Mouse (Mus musculus): ENCODE data around the gene Oxtr.
A peak's percentile ranks its signal among the peaks of the same experiment; 100 is the strongest.

Gene Oxtr

GRCm38 (mm10) chr6:112489910-112490559 is at the start of gene Oxtr:
Gene Oxtr (minus strand): TSS chr6:112489943.
- no peak for DNase-seq (ENCODE audit: low spot score)

- DNase-seq (ENCODE audit: low spot score): no peak
These were observed 35.7 kb upstream of the Oxtr start for GRCm38 (mm10) chr6:112525434-112525833.

GRCm38 (mm10) chr6:112524459-112524858 is 34.7 kb upstream of the Oxtr start:
- DNase-seq (ENCODE audit: low spot score): no peak

GRCm38 (mm10) chr6:112517991-112518390 is 28.2 kb upstream of the Oxtr start:
- no peak for DNase-seq (ENCODE audit: low spot score)

- DNase-seq (ENCODE audit: low spot score): no peak
These were observed 27.8 kb upstream of the Oxtr start for GRCm38 (mm10) chr6:112517572-112517971.

GRCm38 (mm10) chr6:112516496-112516895 is 26.8 kb upstream of the Oxtr start:
- no peak for DNase-seq (ENCODE audit: low spot score)

GRCm38 (mm10) chr6:112514591-112514990 is 24.8 kb upstream of the Oxtr start:
- no peak for DNase-seq (ENCODE audit: low spot score)

- no peak for DNase-seq (ENCODE audit: low spot score)
These were observed 20.6 kb upstream of the Oxtr start for GRCm38 (mm10) chr6:112510346-112510745.

GRCm38 (mm10) chr6:112509590-112510131 is 19.9 kb upstream of the Oxtr start:
- no peak for DNase-seq (ENCODE audit: low spot score)

GRCm38 (mm10) chr6:112507617-112508016 is 17.9 kb upstream of the Oxtr start:
- no peak for DNase-seq (ENCODE audit: low spot score)

- no peak for DNase-seq (ENCODE audit: low spot score)
These were observed 11.4 kb upstream of the Oxtr start for GRCm38 (mm10) chr6:112501156-112501555.

GRCm38 (mm10) chr6:112499456-112499855 is 9.7 kb upstream of the Oxtr start:
- DNase-seq (ENCODE audit: low spot score): no peak

- DNase-seq (ENCODE audit: low spot score): no peak
These were observed 9.0 kb upstream of the Oxtr start for GRCm38 (mm10) chr6:112498716-112499115.

- DNase-seq (ENCODE audit: low spot score): no peak
These were observed 7.7 kb upstream of the Oxtr start for GRCm38 (mm10) chr6:112497456-112497855.

GRCm38 (mm10) chr6:112496291-112497060 is 6.7 kb upstream of the Oxtr start:
- no peak for DNase-seq (ENCODE audit: low spot score)

GRCm38 (mm10) chr6:112495219-112495618 is 5.5 kb upstream of the Oxtr start:
- DNase-seq (ENCODE audit: low spot score): no peak

GRCm38 (mm10) chr6:112494620-112495081 is 4.9 kb upstream of the Oxtr start:
- no peak for DNase-seq (ENCODE audit: low spot score)

- no peak for DNase-seq (ENCODE audit: low spot score)
These were observed 3.6 kb upstream of the Oxtr start for GRCm38 (mm10) chr6:112493371-112493770.

- no peak for DNase-seq (ENCODE audit: low spot score)
These were observed 2.9 kb upstream of the Oxtr start for GRCm38 (mm10) chr6:112492656-112493055.

GRCm38 (mm10) chr6:112491521-112491920 is 1.8 kb upstream of the Oxtr start:
- no peak for DNase-seq (ENCODE audit: low spot score)

GRCm38 (mm10) chr6:112490625-112491242 is 991 bp upstream of the Oxtr start:
- peak; percentile 87 for DNase-seq (ENCODE audit: low spot score)

- no peak for DNase-seq (ENCODE audit: low spot score)
These were observed 398 bp downstream of the Oxtr start for GRCm38 (mm10) chr6:112489181-112489909.

All from urinary bladder, postnatal 14 days (tissue).